Mouse (Mus musculus): Measurements from ENCODE around the gene Mpeg1. TPM values are rescaled to one million over a fixed set of nuclear protein-coding genes. Genes with fewer than 3 reads are reported as not detected.
A peak's percentile ranks its signal among the peaks of the same experiment; 100 is the strongest.

Gene Mpeg1
- polyA plus RNA-seq, 1 experiment from 2014 or later: 0.75 TPM

DNA sequence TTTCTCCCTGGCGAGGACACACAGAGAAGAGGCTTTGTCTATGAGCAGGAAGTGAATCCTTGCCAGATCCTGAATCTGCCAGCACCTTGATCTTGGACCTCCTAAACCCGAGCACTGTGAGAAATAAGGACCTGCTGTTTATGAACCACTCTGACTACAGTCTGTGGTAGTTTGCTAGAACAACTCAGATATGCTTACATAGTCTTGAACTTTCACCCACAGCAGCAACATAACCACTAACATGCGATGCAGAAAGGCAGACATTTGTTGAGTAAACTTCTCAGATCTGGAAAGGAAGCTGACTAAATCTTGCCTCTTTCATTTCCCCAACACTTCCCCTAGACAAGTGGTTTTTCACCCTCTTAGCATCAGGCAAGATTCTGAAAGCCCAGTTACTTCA lies 11.3 kb downstream of the Mpeg1 start:
- no peak overlapping the region for H3K4me2 ChIP-seq (replicated peaks)
- no peaks in the 10 kb centered on the region for H3K9me3 ChIP-seq (replicated peaks)
- ATAC-seq (ENCODE audit: low FRiP score): no peak
- H3K36me3 ChIP-seq: peaks cover 51% of the 10 kb centered on the region
- H3K27me3 ChIP-seq: no peaks in the 10 kb centered on the region
- H3K9ac ChIP-seq: no peak overlapping the region
- 82% methylated on average over 3 of the region's 3 CpGs for WGBS
- H3K4me1 ChIP-seq: no peaks in the 10 kb centered on the region
- H3K4me3 ChIP-seq: no peak overlapping the region
- no peak overlapping the region for H3K27ac ChIP-seq

DNA sequence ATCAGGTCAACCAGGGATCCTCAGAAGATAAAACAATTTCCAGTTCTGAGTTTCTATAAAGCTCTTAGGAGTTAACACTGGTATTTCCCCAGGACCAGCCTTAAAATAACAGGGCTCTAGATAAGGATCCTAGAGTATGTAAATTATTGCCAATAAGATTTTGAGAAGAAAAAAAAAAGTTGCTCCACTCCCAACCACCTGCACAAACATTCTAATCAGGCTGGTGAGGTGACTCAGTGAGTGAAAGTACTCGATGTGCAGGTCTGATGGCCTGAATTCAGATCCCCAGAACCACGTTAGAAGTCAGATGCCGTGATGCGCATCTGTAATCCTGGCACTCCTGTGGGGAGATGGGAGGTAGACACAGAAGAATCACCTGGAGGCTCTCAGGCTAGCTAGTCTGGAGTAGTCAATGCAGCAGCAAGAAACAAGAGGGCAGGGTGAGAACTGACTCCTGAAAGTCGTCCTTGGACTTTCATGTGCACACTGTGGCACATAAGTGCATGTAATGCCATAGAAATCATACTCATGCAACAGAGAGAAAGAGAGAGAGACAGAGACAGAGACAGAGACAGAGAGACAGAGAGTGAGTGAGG lies 11.9 kb downstream of the Mpeg1 start:
- ATAC-seq (ENCODE audit: low FRiP score): no peak
- H3K4me3 ChIP-seq: no peak overlapping the region
- H3K36me3 ChIP-seq: peaks cover 52% of the 10 kb centered on the region
- no peaks in the 10 kb centered on the region for H3K4me1 ChIP-seq
- no peak overlapping the region for H3K9ac ChIP-seq
- WGBS: 85% methylated on average over 5 of the region's 5 CpGs
- no peak overlapping the region for H3K27ac ChIP-seq
- no peaks in the 10 kb centered on the region for H3K27me3 ChIP-seq
- no peaks in the 10 kb centered on the region for H3K9me3 ChIP-seq (replicated peaks)
- no peak overlapping the region for H3K4me2 ChIP-seq (replicated peaks)

DNA sequence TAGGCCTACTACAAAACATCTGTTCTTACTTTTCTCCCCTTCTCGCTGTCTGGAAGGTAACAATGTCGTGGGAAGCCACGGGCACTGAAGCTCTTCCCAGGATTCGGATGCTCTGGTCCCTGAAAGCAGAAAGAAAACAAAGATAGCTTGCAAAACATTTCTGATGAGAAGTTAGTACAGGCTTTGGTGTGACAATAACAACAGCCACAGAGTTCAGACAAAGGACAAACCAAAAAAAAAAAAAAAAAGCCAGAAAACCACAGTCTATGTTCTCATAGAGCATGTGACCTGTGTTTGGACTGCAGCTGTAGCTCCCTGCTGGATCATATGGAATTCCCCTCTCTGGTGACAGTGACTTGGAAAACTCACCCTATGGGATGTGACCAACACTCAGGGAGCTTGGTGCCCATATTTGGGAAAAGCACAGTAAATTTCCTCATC lies 12.6 kb downstream of the Mpeg1 start:
- Histone ChIP-seq H3K36me3 (peaks cover 58% of the 10 kb centered on the region), H3K27ac (no peak overlapping the region), H3K27me3 (no peaks in the 10 kb centered on the region), H3K9ac (no peak overlapping the region), H3K9me3 (replicated peaks) (no peaks in the 10 kb centered on the region), H3K4me2 (replicated peaks) (no peak overlapping the region), H3K4me1 (no peaks in the 10 kb centered on the region), H3K4me3 (no peak overlapping the region)
- ATAC-seq (ENCODE audit: low FRiP score): no peak
- 70% methylated on average over 4 of the region's 4 CpGs for WGBS

DNA sequence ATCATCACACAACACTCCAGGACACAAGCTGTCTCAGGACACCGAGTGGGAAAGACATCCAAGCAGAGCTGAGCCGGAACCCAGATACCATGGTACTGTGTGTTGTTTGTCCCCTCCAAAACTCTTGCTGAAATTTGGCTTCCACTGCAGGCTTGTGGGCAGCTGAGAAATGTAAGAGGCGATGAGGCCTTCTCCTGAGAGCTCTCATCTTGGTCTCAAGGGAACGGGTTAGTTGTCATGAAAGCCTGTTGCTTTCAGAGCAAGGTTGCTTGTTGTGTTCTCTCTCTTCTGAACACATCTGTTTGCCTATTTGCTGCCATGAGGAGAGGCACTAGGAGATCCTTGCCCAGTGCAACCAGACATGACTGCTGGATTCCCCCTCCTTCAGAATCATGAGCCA lies 13.4 kb downstream of the Mpeg1 start:
- no peaks in the 10 kb centered on the region for H3K9me3 ChIP-seq (replicated peaks)
- no peak overlapping the region for H3K27ac ChIP-seq
- H3K4me2 ChIP-seq (replicated peaks): no peak overlapping the region
- 96% methylated on average over 4 of the region's 4 CpGs for WGBS
- no peak overlapping the region for H3K9ac ChIP-seq
- peaks cover 59% of the 10 kb centered on the region for H3K36me3 ChIP-seq
- no peaks in the 10 kb centered on the region for H3K27me3 ChIP-seq
- H3K4me1 ChIP-seq: no peaks in the 10 kb centered on the region
- ATAC-seq (ENCODE audit: low FRiP score): no peak
- H3K4me3 ChIP-seq: no peak overlapping the region

DNA sequence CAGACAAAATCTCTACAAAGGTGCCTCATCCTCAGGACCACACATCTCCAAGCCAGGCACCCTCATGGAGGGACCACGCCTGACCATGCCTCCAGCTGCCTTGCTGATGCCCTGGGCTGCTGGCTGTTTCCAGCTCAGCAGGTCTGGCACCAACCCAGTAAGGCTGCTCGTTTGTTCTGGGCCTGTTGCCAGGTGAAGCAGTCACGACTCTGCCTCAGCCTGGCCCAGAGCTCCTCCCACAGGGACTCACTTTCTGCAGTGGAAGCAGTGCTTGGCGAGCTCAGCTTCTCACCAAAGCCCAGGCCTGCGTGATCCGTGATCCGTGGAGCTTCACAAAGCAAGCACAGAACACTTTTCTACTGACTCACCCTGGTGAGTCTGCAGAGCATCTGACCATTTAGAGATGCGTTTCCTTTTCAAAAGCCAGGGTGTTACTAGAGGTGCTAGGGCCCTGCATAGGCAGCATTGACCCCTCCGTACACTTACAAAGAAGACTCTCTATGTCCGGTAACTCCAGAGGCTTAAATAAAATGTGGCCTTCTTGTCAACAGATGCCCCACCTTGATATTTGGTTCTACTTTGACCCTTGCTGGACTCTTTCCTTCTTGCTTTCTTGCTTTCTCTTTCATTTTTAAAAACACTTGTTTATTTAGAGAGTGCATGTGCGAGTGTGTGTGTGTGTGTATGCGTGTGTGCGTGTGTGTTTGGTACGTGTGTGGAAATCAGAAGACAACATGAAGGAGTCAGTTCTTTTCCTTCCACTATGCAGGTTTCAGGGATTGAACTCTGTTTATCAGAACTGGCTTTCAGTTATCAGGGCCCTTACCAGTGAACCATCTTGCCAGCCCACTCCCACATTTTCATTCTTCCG lies 15.0 kb downstream of the Mpeg1 start:
- Histone ChIP-seq H3K36me3 (peaks cover 64% of the 10 kb centered on the region), H3K27ac (peak overlapping the region; percentile 75), H3K9me3 (replicated peaks) (no peaks in the 10 kb centered on the region), H3K4me2 (replicated peaks) (no peak overlapping the region), H3K27me3 (no peaks in the 10 kb centered on the region), H3K4me1 (no peaks in the 10 kb centered on the region), H3K4me3 (no peak overlapping the region), H3K9ac (no peak overlapping the region)
- WGBS: 65% methylated on average over 15 of the region's 15 CpGs
- peak; percentile 89 for ATAC-seq (ENCODE audit: low FRiP score)

DNA sequence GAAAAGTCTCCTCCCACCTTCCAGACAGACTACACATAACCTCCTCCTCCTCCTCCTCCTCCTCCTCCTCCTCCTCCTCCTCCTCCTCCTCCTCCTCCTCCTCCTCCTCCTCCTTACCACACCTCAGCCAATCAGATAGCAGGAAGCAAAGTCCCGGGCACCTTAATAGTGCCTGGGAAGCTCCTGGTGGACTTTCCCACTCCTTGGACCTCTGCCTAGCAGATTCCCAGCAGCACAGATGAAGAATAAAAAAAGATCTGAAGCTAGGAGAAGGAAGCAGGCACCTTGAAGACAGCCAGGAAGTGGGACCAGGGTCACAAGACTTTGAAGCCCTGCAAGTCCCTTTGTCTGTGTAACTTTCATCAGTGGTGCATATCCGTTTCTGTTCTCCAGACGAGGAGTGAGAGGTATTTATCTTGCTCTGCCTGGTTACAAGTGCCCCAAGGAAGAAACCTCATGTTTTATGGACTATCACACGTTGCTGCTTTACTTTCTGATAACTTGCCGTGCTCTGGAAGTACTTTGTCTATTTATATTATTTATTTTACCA lies 16.2 kb downstream of the Mpeg1 start:
- H3K4me1 ChIP-seq: no peaks in the 10 kb centered on the region
- H3K27me3 ChIP-seq: no peaks in the 10 kb centered on the region
- peaks cover 67% of the 10 kb centered on the region for H3K36me3 ChIP-seq
- H3K9ac ChIP-seq: no peak overlapping the region
- no peak overlapping the region for H3K27ac ChIP-seq
- 71% methylated on average over 5 of the region's 5 CpGs for WGBS
- no peak overlapping the region for H3K4me3 ChIP-seq
- no peak overlapping the region for H3K4me2 ChIP-seq (replicated peaks)
- ATAC-seq (ENCODE audit: low FRiP score): no peak
- no peaks in the 10 kb centered on the region for H3K9me3 ChIP-seq (replicated peaks)

DNA sequence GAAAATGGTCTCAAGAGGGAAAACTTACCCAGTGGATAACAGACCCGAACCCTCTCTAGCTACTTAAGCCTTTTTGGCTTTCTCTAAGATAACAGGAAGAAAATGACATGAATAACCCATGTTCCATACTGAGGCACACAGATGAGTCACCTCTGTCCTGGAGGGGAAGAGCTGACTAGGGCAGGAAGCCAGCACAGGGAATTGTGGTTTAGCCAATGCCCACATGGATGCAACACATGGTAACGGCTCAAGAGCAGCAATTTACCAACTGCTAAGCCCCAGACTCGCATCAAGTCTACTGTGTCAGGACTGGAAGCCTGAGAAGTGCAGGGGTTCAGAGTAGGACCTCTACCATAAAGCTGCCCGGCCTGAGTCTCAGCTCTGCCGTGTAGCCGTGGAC lies 17.8 kb downstream of the Mpeg1 start:
- H3K4me2 ChIP-seq (replicated peaks): no peak overlapping the region
- H3K27me3 ChIP-seq: no peaks in the 10 kb centered on the region
- WGBS: 86% methylated on average over 6 of the region's 6 CpGs
- no peaks in the 10 kb centered on the region for H3K4me1 ChIP-seq
- no peak overlapping the region for H3K4me3 ChIP-seq
- no peaks in the 10 kb centered on the region for H3K9me3 ChIP-seq (replicated peaks)
- H3K36me3 ChIP-seq: peaks cover 69% of the 10 kb centered on the region
- H3K9ac ChIP-seq: no peak overlapping the region
- no peak for ATAC-seq (ENCODE audit: low FRiP score)
- no peak overlapping the region for H3K27ac ChIP-seq

DNA sequence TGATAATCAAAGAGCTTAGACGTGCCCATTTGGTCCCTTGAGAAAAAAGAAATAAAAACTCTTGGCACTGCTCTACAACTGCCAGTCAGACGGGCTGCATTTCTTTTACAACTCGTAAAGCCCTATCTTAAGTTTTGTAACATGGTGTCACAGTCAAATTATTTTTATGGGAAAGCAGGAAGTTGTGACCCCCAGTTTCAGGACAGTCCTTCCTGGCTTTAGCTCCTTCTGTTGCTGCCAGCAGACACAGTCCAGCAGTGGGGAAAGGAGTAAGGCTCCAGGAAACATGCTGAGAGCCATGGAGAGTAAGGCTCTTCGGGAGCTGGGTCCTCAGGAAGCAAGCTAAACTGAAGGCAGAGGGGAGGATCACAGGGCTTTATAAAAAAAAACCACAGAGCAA lies 23.2 kb downstream of the Mpeg1 start:
- whole genome bisulfite sequencing: 81% methylated on average over 4 of the region's 4 CpGs
- Histone ChIP-seq H3K9ac (no peak overlapping the region), H3K4me3 (no peak overlapping the region), H3K27ac (no peak overlapping the region), H3K27me3 (no peaks in the 10 kb centered on the region), H3K9me3 (replicated peaks) (no peaks in the 10 kb centered on the region; the same call in 1 of the 2 replicates), H3K36me3 (peaks cover 70% of the 10 kb centered on the region), H3K4me1 (peaks cover 20% of the 10 kb centered on the region), H3K4me2 (replicated peaks) (no peak overlapping the region)
- no peak for ATAC-seq (ENCODE audit: low FRiP score)

DNA sequence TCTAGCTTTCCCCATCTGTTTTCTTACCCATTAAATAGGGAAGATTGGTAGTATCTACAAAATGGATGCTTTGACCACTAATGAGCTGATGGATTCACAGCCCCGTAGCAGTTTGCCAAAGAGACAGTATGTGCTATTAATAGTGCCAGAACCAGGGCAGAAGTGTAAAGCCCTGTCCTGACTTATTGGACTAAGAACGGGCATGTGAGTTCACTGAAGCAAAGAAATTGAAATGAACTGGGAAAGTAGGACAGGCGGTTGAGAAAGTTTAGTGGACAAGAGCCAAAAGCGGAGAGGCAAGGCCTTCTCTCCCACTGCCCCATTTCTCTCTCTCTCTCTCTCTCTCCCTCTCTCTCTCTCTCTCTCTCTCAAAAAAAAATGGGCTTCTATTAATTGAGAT lies 23.6 kb downstream of the Mpeg1 start:
- no peak for ATAC-seq (ENCODE audit: low FRiP score)
- no peak overlapping the region for H3K9ac ChIP-seq
- H3K4me2 ChIP-seq (replicated peaks): no peak overlapping the region
- peaks cover 24% of the 10 kb centered on the region for H3K4me1 ChIP-seq
- no peaks in the 10 kb centered on the region; the same call in 1 of the 2 replicates for H3K9me3 ChIP-seq (replicated peaks)
- peaks cover 66% of the 10 kb centered on the region for H3K36me3 ChIP-seq
- 83% methylated on average over 4 of the region's 4 CpGs for WGBS
- H3K27ac ChIP-seq: no peak overlapping the region
- no peaks in the 10 kb centered on the region for H3K27me3 ChIP-seq
- no peak overlapping the region for H3K4me3 ChIP-seq

DNA sequence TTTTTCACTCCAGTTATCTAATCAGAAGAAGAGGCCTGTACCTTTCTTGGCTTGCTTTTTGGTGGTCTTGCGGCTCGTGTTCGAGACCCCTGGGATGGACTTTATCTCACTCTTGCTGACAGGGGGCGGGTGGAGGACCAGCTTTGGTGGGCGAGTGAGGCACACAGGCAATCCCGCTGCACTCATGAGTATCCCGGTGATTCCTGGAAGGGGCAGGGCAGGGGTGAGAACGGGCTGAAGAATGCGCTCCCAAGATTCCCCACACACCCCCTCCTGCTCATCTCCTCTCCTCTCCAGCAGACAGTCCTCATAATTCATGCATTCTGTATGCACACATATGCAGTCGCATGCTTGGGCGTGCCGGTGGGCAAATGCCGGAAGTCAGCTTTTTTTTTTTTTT lies 24.6 kb downstream of the Mpeg1 start:
- WGBS: 74% methylated on average over 13 of the region's 13 CpGs
- Histone ChIP-seq H3K27ac (no peak overlapping the region), H3K9ac (no peak overlapping the region), H3K36me3 (peaks cover 58% of the 10 kb centered on the region), H3K4me3 (no peak overlapping the region), H3K4me1 (peaks cover 34% of the 10 kb centered on the region), H3K4me2 (replicated peaks) (no peak overlapping the region), H3K9me3 (replicated peaks) (no peaks in the 10 kb centered on the region; the same call in 1 of the 2 replicates), H3K27me3 (no peaks in the 10 kb centered on the region)
- ATAC-seq (ENCODE audit: low FRiP score): no peak

DNA sequence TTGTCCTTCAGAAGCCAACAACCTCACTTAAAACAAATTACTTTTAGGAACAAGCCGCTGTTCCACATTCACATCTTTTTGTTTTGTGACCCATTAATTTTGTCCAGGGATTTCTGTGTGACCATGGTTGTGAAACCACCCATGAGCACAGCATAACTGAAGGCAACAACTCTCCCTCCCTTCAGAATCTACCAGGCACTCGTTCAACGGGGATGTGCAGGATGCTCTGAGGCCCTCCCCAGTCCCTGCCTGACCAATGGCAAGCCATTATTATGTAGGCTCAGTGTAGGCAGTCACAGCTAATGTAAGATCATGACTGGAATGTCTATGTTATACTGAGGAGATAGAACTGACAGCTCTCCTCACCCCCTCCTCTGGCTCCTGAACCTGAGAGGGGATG lies 25.1 kb downstream of the Mpeg1 start:
- Histone ChIP-seq H3K36me3 (peaks cover 57% of the 10 kb centered on the region), H3K4me2 (replicated peaks) (no peak overlapping the region), H3K27me3 (no peaks in the 10 kb centered on the region), H3K27ac (no peak overlapping the region), H3K9me3 (replicated peaks) (no peaks in the 10 kb centered on the region; the same call in 1 of the 2 replicates), H3K4me3 (no peak overlapping the region), H3K4me1 (peaks cover 38% of the 10 kb centered on the region), H3K9ac (no peak overlapping the region)
- no peak for ATAC-seq (ENCODE audit: low FRiP score)
- WGBS: 61% methylated on average over 3 of the region's 3 CpGs

DNA sequence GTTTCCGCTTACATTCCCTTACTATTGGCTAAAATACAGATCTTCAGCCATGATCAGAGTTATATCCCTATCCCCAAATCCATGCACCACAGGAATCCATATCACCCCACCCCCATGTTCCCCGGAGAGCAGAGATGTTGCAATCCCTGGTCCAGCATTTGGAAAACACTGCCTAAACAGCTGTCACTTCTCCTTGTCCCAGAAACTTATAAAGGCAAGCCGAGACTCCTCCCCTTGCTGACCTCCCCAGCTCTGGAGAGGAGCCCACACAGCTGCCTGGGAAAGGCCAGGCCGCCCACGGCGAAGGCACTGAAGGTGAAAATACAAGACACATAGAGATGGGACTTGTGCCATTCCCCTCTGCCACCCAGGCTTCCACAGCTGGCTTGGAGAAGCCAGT lies 26.3 kb downstream of the Mpeg1 start:
- Histone ChIP-seq H3K27me3 (no peaks in the 10 kb centered on the region), H3K4me3 (no peak overlapping the region), H3K36me3 (peaks cover 57% of the 10 kb centered on the region), H3K27ac (0 out of 2 replicates have a peak overlapping the region, but pooled peaks have one; percentile 31), H3K4me2 (replicated peaks) (no peak overlapping the region), H3K4me1 (peaks cover 51% of the 10 kb centered on the region), H3K9me3 (replicated peaks) (no peaks in the 10 kb centered on the region; the same call in 1 of the 2 replicates), H3K9ac (no peak overlapping the region)
- 73% methylated on average over 6 of the region's 6 CpGs for WGBS
- no peak for ATAC-seq (ENCODE audit: low FRiP score)
